Mouse (Mus musculus): ENCODE results near the gene Natd1.
A peak's percentile ranks its signal among the peaks of the same experiment; 100 is the strongest.

The Natd1 gene

DNA sequence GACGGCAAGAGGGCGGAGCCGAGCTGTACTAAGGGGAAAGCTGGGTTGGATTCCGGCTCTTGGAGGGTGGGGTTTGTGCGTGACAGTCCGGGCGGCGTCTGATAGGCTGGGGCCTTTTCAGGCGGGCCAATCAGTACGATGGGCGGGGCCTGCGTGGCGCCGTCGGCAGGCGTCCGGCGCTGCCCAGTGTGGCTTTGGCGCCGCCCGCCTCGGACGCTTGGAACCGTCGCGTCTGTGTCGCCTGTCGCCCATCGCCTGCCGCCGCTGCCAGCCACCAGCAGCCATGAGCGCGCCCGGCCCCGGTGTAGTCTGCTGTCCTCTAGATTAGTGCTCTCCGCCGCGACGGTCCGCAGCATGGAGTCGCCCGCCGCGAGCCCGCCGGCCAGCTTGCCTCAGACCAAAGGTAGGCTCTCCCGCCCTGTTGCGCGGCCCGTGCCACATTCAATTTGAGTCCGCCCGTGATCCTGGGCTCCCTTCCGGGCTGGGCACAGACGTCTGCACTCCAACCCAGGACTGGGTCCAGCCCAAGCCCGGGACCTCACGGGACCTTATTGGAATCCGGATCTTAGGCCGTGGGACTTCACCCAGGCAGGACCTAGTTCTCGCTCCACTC lies 17.4 kb upstream of the Natd1 start, which contains the start of gene Map2k3:
Map2k3 (plus strand) TSS at position 165 of the 613 bp plus-strand sequence.
- DNase-seq: peak; percentile 97 to 98

DNA sequence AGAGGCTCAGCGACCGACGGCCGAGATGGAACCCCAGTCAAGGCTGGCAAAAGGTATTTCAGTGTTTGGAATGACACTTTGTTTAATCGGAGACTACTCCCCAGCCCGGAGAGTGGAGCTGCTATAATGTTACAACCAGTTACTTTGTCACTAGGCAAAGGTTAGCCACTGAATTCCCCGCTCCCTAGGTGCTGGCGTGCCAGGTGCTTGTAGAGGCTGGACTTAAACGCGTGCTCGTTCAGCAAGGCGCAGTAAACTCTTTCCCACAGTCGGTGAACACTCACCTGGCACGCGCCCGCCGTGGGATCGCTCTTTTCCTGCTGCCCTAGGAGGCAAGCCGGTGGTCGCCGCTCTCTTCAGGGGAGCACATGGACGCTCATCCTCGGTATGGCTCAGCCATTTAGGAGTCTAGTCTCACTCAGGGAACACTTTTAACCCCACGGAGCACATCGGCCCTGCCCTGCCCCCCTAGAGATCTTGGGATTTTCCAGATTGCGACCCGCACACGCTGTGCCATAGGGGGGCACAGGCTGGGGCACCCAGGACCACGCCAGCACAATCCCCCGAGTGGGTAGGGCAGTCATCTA lies 16.8 kb upstream of the Natd1 start:
- peak in 1 of 2 experiments; percentile 55 for DNase-seq

DNA sequence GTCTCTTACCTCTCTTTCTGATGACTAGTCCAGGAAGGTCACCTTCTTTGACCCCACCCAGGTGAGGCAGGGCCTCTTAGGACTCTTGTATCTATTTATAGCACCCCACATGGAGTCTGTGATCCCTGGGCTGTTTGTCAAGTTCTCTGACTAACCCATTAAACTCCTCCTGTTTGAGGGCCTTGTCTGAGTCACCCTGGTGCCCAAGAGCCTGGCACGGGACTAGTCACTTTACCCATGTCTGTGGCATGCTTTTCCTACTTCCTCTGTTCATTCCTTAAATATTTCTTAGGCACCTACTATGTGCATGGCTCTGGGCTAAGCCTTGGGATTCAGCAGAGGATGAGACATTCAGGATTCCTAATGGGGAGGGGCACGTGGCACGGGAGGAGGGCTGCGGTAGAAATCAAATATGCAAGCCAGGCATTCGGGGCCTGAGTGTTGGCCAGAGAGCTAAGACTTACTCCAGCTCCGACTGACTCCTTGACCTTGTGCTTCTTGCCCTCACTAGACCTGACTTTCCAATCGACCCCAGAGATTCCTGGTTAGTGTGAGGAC lies 16.3 kb upstream of the Natd1 start:
- DNase-seq: no peak

DNA sequence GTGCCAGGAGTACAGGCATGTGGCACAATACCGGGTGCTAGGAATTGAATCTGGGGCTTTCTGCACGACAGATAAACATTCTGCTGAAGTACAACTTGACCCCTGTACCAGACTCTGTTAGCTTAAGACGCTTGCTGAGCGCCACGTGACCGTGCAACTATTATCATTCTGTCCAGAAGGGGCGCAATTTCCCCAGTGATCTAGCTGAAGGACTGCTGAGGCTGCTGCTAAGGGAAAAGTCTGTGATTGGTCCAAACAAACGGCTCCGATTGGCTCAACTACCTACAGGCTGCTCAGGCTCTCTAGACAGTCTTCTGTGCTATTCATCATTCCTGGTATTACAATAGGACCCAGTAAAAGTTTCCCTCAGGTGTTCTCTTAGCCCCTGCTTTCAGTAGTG lies 12.7 kb upstream of the Natd1 start:
- DNase-seq: peak; percentile 93 to 95

DNA sequence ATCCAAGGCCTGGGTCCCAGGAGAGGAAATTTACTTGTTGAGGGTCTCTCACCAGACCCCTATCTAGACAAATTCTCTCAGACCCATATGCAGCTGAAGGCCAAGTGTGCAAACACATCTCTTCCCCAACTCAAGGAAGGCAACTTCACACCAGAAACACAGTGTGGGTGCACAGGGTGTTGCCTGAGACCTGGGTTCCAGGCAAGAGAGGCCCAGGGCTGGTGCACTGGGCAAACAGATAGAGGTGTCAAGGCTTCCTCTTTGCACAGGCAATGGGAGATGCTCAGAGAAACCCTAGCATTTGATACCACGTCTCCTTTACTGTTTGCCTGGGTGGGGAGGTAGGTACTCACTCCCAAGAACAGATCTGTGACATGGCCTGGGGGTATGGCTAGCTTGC lies 10.4 kb upstream of the Natd1 start:
- no peak for DNase-seq

DNA sequence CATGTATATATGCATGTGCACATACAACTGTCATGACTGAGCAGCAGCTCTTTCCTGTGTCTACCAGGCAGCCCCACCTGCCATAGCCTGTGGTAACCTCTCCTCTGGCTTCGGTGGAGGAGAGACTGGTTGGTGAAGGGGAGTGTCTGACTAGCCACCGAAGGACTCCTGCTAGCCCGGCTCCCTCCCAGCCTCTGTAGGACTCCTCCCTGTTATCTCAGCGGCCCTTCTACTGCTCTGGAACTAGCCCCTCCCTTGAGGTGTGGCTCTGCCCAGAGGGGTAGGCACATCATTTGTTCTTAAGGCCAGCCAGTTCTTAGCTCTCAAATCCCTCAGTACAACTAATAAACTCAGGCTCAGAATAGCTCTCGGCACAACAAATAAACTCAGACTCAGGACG lies 9.9 kb upstream of the Natd1 start:
- no peak for DNase-seq

DNA sequence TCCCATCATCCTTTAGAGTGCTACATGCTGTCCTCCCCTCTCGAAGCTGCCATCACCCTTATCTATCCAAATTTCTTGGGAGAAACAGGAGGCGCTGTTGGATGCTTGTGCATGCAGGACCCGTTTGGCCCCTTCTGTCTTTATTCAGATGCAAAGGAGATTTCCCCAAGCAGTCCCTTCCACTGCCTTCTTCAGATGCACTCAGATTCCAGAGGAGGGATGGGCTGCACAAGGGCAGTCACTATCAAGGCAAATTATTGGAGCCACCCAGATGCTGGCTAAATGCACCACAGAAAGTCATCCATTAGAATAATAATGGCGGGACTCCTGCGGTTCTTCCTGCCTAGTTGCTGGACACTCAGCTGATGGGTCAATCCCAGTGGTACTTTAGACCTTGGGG lies 8.4 kb upstream of the Natd1 start:
- no peak for DNase-seq

DNA sequence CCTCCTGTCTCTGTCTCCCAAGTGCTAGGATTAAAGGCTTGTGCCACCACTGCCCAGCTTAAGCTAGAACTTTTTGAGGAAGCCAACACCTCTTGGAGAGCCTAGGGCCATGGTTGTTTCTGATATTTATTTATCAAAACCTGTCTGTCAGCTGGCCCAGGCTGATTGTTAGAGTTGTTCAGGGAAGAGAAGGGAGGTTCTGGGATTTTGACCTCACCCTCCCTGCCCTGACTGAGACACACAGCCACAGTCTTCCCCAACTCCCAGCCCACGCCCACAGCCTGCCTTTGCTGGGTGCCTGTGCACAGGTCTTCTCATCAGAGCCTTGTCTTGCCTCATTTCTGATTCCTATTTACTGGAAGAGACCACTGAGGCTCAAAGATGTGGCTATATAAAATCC lies 7.6 kb upstream of the Natd1 start:
- no peak for DNase-seq

DNA sequence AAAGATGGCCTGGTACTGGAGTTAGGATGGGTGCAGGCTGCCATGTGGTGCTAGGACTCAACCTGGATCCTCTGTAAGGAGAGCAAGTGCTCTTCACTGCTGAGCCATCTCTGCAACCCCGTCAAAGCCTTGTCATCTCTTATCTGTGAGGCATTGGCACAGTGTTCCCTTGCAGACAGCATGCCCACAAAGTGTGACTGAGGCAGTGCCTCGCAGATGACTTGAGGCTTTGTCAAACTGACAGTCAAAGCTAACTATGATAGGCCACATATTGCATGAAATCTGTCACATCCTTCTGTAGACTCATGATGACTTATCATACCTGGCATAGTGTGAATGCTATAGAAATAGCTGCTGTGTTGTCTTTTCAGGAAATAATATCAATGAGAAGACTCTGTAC lies 5.5 kb upstream of the Natd1 start:
- no peak for DNase-seq

DNA sequence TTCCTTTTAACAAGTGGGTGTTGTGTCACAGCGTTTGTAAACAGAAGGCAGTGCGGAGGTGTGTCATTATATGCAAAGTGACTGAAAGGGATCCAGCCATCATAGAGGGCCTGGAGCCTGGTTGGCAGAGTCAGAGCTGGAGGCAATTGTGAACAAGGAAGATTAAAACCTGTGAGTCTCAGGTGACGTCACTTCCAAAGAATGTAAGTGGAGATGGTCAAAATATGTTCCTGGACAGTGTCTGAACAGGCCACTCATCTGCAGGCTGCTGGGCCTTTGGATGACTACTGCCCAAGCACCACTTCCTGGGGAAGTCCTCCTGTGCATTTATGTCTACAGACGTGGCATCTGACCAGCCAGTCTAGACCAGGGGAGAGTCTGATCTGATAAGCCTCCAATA lies 651 bp upstream of the Natd1 start:
- no peak for DNase-seq

DNA sequence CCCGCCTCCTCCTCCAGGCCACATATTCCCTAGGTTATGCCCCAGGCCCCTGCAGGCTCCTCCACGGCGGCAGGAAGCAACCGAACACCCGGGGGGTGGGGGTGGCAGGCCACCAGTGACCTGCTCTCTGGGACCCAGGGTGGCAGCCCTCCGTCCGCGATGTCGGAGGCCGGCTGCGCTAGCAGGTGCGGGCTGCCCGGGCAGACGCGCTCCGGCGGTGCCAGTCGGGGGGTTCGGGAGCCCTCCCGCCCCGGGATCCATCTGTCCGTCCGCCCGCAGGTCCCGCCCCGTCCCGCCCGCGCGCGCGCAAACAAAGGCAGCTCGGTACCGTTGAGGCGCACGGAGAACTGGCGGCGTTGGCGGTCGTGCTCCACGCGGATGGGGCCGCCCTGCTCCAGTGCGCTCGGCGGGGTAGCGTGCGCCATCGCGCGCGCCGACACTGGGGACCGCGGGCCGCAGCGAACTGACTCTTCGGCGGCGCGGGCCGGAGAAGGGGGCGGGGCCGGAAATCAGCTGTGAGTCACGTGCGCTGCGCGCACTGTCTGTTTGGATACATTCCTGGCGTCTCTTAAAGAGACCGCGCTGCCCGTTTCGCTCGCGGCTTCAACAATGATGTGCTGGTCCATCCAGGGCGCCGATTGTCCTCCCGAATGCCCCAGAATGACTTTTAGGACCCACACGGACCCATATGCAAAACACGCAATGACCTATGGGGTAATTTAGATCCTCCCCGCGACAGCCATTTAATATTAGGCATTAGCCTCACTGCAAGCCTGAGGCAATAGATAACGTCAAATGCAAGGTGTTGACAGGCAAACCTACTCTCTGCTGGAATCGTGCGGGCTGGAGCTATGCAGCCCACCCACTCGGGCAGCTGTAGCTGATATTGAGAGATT lies 1.0 kb downstream of the Natd1 start:
- peak; percentile 96 to 97 for DNase-seq

DNA sequence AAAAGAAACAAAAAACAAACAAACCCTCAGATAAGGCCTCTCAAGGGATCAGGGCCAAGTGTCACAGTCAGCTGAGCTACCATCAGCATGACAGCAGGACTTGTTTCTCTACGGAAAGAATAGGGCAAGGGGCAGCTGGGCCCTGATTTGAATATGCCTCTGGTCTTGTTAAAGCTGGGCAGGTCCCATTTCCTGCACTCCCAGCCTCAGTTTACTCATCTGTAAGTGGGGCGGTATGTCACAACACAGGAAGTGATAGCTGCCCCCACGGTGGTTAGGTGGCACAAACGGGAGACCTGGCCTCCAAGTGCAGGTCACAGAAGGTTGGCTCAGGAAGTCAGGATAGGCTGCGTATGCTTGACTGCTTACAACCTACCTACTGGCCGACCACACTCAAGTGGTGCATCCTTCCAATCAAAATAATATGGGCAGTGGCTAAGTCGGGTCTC lies 2.0 kb downstream of the Natd1 start:
- DNase-seq: no peak

DNA sequence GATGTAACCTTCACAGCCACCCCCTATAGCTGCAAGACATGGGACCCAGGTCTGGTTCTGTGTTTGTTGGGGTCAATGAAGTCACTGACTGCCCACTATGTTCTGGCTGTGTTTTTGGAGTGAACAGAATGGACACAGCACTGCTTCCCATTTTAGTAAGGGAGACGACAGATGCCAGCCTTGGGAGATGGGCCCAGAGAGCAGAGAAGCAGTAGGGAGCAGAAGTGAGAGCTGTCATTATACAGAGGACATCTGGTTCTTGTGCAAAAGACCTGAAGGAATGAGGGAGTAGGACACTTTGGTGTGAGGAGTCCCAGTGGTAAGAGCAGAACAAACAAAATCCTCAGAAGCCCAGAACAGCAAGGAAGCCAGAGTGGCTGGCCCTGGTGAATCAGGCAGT lies 4.9 kb downstream of the Natd1 start:
- DNase-seq: no peak

DNA sequence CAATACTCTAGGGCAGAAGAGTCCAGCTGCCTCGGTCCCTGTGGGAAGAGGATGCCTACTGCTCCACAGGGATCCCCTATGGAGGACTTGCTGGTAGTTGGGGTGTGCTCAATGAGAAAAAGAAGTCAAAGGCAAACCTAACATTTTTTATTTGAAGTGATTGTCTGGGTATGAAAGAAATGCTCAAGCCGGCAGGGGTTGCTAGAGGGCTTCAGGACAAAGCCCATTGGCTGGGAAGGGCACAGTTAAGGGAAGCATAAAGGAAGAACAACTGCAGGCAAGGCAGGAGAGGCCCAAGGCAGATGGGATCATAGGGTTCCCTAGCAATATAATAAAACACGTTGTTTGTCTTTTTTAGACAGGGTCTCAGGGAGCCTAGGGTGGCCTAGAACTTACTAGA lies 6.5 kb downstream of the Natd1 start:
- DNase-seq: peak; percentile 37 to 38

DNA sequence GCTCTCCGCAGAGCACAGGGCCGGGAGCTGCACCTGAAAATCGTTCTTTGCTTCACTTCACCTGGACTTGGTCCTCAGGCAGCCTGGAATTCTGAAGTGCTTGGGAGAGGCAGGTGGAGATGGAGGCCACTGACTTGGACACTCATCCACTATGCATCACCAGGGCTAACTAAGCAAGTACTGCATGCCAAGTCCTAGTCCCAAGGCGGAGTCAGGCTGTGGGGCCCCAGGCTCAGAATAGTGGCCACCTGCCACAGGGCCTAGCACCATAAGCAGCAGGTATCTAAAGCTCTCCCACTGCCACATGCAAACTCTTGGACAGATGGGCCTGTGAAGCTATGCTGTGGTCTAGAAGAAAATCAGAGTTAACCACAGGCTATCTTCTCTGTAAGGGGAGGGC lies 8.1 kb downstream of the Natd1 start:
- DNase-seq: no peak

DNA sequence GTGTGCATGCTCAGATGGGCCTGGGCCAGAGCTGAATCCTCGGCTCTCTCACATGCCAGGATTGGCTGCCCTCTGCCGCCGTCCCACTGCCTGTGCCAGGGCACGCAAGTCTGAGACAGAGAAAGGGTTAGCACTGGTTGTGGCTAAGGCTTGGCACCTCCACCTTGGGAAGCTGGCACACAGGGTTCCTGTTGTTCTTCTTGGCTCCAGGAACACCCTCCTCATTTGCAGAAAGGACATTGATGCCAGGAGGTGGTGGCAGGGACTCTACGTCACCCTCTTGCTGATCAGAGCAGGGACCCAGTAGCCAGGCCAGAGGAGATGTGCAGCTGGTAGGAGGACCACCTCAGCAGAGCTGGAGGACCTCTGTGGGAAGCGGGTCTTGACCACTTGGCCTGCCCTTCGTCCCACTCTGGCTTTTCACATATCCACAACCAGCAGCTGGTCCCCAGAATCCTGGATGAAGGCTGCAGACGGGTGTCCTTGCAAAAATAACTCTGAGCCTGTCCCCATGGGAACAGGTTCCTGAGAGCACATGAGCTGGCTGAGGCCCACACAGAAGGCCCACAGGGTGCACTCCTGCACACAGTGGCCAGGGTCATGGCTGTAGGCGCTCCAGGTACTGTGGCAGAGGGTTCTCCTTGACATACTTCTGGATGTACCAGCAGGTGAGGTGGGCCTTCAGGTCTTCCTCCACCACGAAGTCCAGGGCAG lies 9.0 kb downstream of the Natd1 start:
- no peak for DNase-seq

DNA sequence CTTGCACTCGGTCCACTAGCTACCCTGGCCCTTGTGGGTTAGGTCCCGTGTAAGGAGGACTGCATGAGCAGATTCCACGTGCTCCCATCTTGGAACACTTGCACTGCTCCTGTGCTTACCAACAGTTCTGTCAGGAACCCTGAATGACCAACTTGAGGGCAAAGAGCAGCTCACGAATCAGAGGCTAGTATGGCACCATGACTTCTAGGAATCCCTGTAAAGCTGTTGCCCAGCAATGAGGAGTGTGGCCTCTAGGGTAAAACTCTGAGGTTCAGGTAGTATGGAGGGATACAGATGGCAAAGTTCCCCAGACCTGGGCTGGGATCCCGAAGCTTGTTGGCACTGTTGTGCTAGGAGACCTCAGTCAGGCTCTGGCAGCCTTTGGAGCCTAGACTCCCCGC lies 10.9 kb downstream of the Natd1 start:
- no peak for DNase-seq

DNA sequence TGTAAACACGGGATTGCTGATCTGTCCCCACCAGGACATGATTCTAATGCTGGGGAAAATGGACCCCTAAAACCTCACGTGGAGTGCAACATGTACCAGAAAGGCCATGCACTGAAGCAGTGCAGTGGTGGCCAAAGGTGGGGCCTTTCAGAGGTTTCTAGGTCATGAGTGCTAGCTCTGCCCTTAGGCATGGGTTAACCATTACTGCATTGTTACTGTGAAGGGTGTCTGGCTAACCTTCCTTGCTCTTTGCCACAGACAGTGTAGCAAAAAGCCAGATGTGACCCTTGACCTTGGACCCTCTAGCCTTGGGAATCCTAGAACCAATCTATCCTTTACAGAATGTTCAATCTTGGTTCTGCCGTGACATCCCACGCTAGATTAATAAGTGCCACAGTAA lies 12.1 kb downstream of the Natd1 start:
- peak in 1 of 2 experiments; percentile 26 for DNase-seq

DNA sequence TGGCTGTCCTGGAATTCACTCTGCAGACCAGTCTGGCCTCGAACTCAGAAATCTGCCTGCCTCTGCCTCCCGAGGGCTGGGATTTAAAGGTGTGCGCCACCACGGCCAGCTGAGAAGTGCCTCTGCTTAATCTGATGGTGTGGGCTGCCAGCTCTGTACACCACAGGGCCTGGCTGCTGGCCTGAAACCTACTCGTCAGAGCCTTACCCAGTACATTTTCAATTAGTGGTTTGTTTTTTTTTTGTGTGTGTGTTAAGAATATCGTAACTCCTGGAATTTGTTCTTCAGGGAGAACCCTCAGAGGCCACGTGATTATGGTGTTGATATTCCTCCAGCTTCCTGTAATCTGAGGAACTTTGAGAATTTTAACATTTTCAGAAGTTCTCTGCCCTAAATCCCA lies 12.5 kb downstream of the Natd1 start:
- DNase-seq: no peak

DNA sequence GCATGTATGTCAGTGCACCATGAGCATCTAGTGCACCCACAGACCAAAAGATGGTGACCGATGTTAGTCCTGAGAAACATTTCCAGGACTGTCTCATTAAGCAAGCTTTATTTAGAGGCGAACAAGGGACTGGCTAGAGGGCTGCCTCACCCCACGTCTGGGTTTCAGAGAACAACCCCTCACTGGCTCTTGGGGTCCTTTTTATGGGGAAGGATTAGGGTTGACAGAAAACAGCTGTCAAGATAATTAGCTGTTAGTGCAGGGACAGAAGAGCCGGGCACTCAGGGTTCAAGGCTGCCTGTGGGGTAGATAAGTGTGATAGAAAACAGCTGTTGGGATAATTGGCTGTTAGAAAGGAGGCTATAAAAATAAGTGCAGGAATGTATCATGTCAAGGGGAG lies 18.6 kb downstream of the Natd1 start:
- peak; percentile 30 to 45 for DNase-seq

DNA sequence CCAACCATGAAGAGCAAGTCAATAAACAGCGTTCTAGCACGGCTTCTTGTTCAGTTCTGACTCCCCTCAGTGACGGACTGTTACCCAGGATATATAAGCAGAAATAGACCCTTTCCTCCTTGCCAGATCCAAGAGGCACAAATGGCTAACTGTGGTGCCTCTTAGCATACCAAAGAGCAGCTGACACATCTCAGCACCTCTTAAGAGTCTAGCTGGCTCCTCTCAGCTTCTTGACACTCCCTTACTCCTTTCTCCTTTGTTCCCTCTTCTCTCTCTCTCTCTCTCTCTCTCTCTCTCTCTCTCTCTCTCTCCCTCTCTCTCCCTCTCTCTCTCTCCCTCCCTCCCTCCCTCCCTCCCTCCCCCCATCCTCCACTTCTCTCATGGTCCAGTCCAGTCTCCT lies 23.8 kb downstream of the Natd1 start:
- no peak for DNase-seq

DNA sequence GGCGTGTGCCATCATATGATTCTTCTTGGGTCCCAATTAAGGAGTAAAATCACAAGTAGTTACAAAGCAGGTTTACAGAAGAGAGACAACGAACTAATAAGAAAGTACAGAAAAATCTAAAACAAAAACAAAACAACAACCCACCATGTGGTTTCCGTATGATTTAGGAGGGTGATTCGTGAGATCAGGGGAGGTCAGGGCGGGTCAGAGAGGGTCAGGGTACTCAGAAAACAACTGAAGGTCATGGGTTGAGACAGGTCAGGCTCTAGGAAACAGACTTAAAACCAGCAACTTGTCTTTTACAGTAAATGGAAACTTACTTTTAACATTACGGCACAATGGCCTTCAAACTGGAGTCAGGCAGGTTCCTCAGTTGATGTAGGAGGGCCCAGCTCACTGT lies 24.3 kb downstream of the Natd1 start:
- peak; percentile 32 to 40 for DNase-seq

DNA sequence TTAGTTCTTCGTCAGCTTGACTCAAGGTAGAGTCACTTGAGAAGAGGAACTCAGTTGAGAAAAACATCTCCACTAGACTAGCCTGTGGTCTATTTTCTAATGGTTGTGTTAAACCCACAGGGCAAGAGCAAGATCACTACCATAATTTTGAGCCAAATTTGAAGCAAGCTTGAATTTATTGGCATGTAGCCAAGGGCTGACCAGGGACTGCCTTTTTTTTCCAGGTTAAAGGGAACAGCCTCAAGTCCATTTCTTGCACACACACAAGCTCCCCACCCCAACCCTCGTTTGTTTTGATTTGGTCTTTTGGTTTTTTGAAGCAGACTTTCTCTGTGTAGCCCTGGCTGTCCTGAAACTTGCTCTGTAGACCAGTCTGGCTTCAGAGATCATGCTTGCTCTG lies 24.7 kb downstream of the Natd1 start:
- no peak for DNase-seq

Measured in kidney, postnatal 4 days (tissue).